Mouse (Mus musculus): ENCODE data around the gene H2-T23. TPM values are rescaled to one million over a fixed set of nuclear protein-coding genes. Genes with fewer than 3 reads are reported as not detected.

H2-T23 gene
- 29.7 TPM for polyA plus RNA-seq (2014; fragmentation: Illumina TruSeq; extraction: RNeasy Lipid Tissue Mini Kit (QIAGEN cat#74804); ENCODE audit: low read depth, low replicate concordance)

GRCm38 (mm10) chr17:36032351-36032875 lies at the start of gene H2-T23:
TSS of gene H2-T23 (minus strand) at chr17:36032855.

GRCm38 (mm10) chr17:36058362-36058761 lies 25.7 kb upstream of the H2-T23 start, which contains the start of gene Gm11127:
TSS of gene Gm11127 (minus strand) at chr17:36058371.

GRCm38 (mm10) chr17:36042610-36043169 lies 10.0 kb upstream of the H2-T23 start, which contains the start of the genes H2-T22 and Gm6034:
TSS of gene H2-T22 (minus strand) at chr17:36042747.
TSS of gene Gm6034 (plus strand) at chr17:36042961.

GRCm38 (mm10) chr17:36020191-36021073 lies 12.2 kb downstream of the H2-T23 start, which contains the start of gene H2-T24:
TSS of gene H2-T24 (minus strand) at chr17:36020560.

Other genes starting within 250 kb of the H2-T23 start
- 0.85 TPM for gene Ier3, start 211.2 kb downstream of the H2-T23 start, polyA plus RNA-seq (2014; fragmentation: Illumina TruSeq; extraction: RNeasy Lipid Tissue Mini Kit (QIAGEN cat#74804); ENCODE audit: low read depth, low replicate concordance)
- gene Flot1, start 209.6 kb downstream of the H2-T23 start, polyA plus RNA-seq (2014; fragmentation: Illumina TruSeq; extraction: RNeasy Lipid Tissue Mini Kit (QIAGEN cat#74804); ENCODE audit: low read depth, low replicate concordance): 3.9 TPM
- gene Tubb5, start 194.5 kb downstream of the H2-T23 start, polyA plus RNA-seq (2014; fragmentation: Illumina TruSeq; extraction: RNeasy Lipid Tissue Mini Kit (QIAGEN cat#74804); ENCODE audit: low read depth, low replicate concordance): 13.4 TPM
- gene Mdc1, start 191.3 kb downstream of the H2-T23 start, polyA plus RNA-seq (2014; fragmentation: Illumina TruSeq; extraction: RNeasy Lipid Tissue Mini Kit (QIAGEN cat#74804); ENCODE audit: low read depth, low replicate concordance): 4.7 TPM
- 0.34 TPM for gene Nrm, start 171.5 kb downstream of the H2-T23 start, polyA plus RNA-seq (2014; fragmentation: Illumina TruSeq; extraction: RNeasy Lipid Tissue Mini Kit (QIAGEN cat#74804); ENCODE audit: low read depth, low replicate concordance)
- gene Ppp1r18, start 167.3 kb downstream of the H2-T23 start, polyA plus RNA-seq (2014; fragmentation: Illumina TruSeq; extraction: RNeasy Lipid Tissue Mini Kit (QIAGEN cat#74804); ENCODE audit: low read depth, low replicate concordance): 1.1 TPM
- 39.3 TPM for gene Dhx16, start 153.0 kb downstream of the H2-T23 start, polyA plus RNA-seq (2014; fragmentation: Illumina TruSeq; extraction: RNeasy Lipid Tissue Mini Kit (QIAGEN cat#74804); ENCODE audit: low read depth, low replicate concordance)
- gene 2310061I04Rik, start 135.4 kb downstream of the H2-T23 start, polyA plus RNA-seq (2014; fragmentation: Illumina TruSeq; extraction: RNeasy Lipid Tissue Mini Kit (QIAGEN cat#74804); ENCODE audit: low read depth, low replicate concordance): 17.0 TPM
- gene Atat1, start 122.8 kb downstream of the H2-T23 start, polyA plus RNA-seq (2014; fragmentation: Illumina TruSeq; extraction: RNeasy Lipid Tissue Mini Kit (QIAGEN cat#74804); ENCODE audit: low read depth, low replicate concordance): 10.3 TPM
- 25.6 TPM for gene Mrps18b, start 116.5 kb downstream of the H2-T23 start, polyA plus RNA-seq (2014; fragmentation: Illumina TruSeq; extraction: RNeasy Lipid Tissue Mini Kit (QIAGEN cat#74804); ENCODE audit: low read depth, low replicate concordance)
- gene Ppp1r10, start 116.4 kb downstream of the H2-T23 start, polyA plus RNA-seq (2014; fragmentation: Illumina TruSeq; extraction: RNeasy Lipid Tissue Mini Kit (QIAGEN cat#74804); ENCODE audit: low read depth, low replicate concordance): 12.4 TPM
- gene Abcf1, start 63.1 kb downstream of the H2-T23 start, polyA plus RNA-seq (2014; fragmentation: Illumina TruSeq; extraction: RNeasy Lipid Tissue Mini Kit (QIAGEN cat#74804); ENCODE audit: low read depth, low replicate concordance): 15.0 TPM
- gene Gnl1, start 53.0 kb downstream of the H2-T23 start, polyA plus RNA-seq (2014; fragmentation: Illumina TruSeq; extraction: RNeasy Lipid Tissue Mini Kit (QIAGEN cat#74804); ENCODE audit: low read depth, low replicate concordance): 1.5 TPM
- 1.4 TPM for gene Prr3, start 52.6 kb downstream of the H2-T23 start, polyA plus RNA-seq (2014; fragmentation: Illumina TruSeq; extraction: RNeasy Lipid Tissue Mini Kit (QIAGEN cat#74804); ENCODE audit: low read depth, low replicate concordance)
- 3.9 TPM for gene H2-T24, start 12.3 kb downstream of the H2-T23 start, polyA plus RNA-seq (2014; fragmentation: Illumina TruSeq; extraction: RNeasy Lipid Tissue Mini Kit (QIAGEN cat#74804); ENCODE audit: low read depth, low replicate concordance)
- 46.2 TPM for gene H2-T22, start 9.9 kb upstream of the H2-T23 start, polyA plus RNA-seq (2014; fragmentation: Illumina TruSeq; extraction: RNeasy Lipid Tissue Mini Kit (QIAGEN cat#74804); ENCODE audit: low read depth, low replicate concordance)
- gene Gm6034, start 10.1 kb upstream of the H2-T23 start, polyA plus RNA-seq (2014; fragmentation: Illumina TruSeq; extraction: RNeasy Lipid Tissue Mini Kit (QIAGEN cat#74804); ENCODE audit: low read depth, low replicate concordance): not detected
- gene Gm11127, start 25.5 kb upstream of the H2-T23 start, polyA plus RNA-seq (2014; fragmentation: Illumina TruSeq; extraction: RNeasy Lipid Tissue Mini Kit (QIAGEN cat#74804); ENCODE audit: low read depth, low replicate concordance): not detected
- gene Gm19684, start 88.8 kb upstream of the H2-T23 start, polyA plus RNA-seq (2014; fragmentation: Illumina TruSeq; extraction: RNeasy Lipid Tissue Mini Kit (QIAGEN cat#74804); ENCODE audit: low read depth, low replicate concordance): not detected
- gene Gm7030, start 96.6 kb upstream of the H2-T23 start, polyA plus RNA-seq (2014; fragmentation: Illumina TruSeq; extraction: RNeasy Lipid Tissue Mini Kit (QIAGEN cat#74804); ENCODE audit: low read depth, low replicate concordance): not detected
- not detected for gene Gm8909, start 135.7 kb upstream of the H2-T23 start, polyA plus RNA-seq (2014; fragmentation: Illumina TruSeq; extraction: RNeasy Lipid Tissue Mini Kit (QIAGEN cat#74804); ENCODE audit: low read depth, low replicate concordance)
- not detected for gene H2-T3, start 157.4 kb upstream of the H2-T23 start, polyA plus RNA-seq (2014; fragmentation: Illumina TruSeq; extraction: RNeasy Lipid Tissue Mini Kit (QIAGEN cat#74804); ENCODE audit: low read depth, low replicate concordance)
- gene Rpp21, start 225.2 kb upstream of the H2-T23 start, polyA plus RNA-seq (2014; fragmentation: Illumina TruSeq; extraction: RNeasy Lipid Tissue Mini Kit (QIAGEN cat#74804); ENCODE audit: low read depth, low replicate concordance): 2.5 TPM
- gene Trim39, start 239.4 kb upstream of the H2-T23 start, polyA plus RNA-seq (2014; fragmentation: Illumina TruSeq; extraction: RNeasy Lipid Tissue Mini Kit (QIAGEN cat#74804); ENCODE audit: low read depth, low replicate concordance): 9.3 TPM

Measured in liver, adult 10 weeks (tissue).